Mouse (Mus musculus) T-helper 17 cell (primary cell): ENCODE data around the gene Myo1h.

Experiments used
- in situ Hi-C, 2 experiments: fragments of 300-600 bp; cut with MboI, MseI; formaldehyde crosslinking; loops; 1 replicate in 1 of 2; 2 replicates in 1 of 2; pipeline ENCODE4 v1.15.1; 2025; ENCODE audit warnings: high pct_unique_total_duplicates in 2 of 2

Myo1h gene

DNA sequence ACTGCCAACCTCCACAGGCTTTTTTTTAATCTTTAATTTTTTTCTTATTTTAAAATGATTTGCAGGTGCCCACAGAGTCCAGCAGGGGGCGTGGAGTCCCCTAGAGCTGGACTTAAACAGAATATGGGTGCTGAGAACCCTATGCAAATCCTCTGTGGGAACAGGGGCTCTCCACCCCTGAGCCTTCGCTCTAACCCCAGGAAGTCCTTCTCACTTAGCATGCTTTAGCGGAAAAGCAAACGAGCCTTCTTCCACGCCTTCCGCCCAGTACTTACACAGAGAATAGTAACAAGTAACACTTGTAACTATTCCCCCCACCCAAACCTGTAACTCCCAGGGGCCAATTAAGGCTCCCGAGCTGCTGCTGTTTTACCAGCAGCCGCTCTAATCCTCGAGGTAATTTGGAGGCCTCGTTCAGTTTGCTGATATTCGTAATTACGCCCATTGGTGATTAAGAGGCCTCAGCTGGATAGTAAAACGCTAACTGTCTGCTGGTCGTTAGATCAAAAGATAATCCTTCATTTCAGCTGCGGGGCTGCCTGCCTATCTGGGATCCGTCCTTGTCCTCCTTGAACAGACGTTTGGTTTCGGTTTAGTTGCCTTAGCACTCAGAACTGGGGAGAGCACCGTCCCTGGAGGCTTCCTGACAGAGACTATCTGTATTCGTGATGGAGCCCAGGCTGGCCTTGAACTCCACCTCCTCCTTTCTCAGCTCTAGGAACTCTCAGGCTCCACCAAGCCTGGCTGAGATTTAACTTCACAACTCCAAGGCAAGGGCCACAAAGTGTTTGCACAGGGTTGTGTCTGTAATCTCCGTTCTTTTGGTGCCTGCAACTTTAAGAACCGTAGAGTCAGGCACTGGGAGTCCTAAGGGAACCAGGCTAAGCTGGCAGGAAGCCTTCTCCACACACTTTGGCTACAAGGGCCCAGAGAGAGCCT, 8.0 kb downstream of the Myo1h start:
- in situ Hi-C loops, result no loop called here

DNA sequence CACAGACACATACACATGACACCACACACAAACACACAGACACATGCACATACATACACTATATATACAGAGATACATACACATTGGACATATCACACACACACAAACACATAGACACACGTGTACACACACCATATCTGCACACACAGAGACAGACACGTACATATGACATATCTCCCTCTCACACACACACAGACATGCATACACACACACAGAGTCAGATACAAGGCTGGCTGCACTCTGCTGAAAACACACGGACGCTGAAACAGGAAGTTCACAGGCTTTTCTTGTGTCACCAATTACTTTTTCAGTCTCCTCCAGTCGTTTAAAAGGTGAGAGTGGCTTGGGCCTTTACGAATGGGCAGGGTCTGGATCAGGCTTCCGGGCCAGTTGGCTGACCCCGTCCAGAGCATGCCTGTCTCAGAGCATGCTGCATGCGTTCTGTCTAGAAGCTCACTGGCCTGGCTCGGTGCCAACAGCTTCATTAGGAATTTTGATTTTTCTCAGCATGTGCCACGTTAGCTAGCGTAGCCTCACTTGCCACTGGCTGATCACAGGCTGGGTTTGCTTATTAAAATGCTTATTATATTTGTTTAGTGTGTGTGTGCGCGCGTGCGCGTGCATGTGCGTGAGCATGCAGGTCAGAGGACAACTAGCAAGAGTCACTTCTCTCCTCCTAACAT, 9.4 kb downstream of the Myo1h start:
- in situ Hi-C loops, result no loop called here

DNA sequence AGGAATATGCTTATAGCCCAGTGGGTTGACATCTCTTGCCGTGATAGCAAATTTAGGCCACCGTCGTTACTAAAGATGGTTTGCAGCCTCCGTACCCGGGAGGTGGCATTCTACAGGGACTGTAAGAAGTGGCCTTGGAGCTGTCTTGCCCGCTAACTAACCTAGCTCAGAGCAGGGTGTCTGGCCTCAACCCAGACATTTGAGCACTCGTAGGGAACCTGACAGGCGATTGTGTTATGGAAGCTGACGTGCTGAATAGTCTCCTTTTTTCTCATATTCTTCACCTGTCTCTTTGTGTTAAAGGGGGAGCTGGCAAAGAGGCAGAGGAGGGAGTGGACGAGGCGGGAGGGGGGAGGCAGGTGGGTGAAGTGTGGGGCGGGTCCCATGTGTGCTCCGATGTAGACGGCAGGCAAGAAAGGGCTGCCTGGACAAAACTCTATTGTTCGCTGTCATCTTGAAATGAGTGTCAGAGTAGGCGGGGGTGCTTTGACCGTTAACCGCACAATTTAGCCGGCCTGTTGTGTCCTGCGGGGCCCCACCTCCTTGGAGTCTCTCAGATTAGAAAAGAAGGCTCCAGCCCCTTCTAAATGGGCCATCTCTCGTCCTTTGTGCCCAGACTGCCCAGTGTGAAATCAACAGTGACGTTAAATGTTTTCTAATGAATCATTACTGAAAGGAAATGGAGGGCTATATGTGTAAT, 10.3 kb downstream of the Myo1h start:
- in situ Hi-C loops, result no loop called here

DNA sequence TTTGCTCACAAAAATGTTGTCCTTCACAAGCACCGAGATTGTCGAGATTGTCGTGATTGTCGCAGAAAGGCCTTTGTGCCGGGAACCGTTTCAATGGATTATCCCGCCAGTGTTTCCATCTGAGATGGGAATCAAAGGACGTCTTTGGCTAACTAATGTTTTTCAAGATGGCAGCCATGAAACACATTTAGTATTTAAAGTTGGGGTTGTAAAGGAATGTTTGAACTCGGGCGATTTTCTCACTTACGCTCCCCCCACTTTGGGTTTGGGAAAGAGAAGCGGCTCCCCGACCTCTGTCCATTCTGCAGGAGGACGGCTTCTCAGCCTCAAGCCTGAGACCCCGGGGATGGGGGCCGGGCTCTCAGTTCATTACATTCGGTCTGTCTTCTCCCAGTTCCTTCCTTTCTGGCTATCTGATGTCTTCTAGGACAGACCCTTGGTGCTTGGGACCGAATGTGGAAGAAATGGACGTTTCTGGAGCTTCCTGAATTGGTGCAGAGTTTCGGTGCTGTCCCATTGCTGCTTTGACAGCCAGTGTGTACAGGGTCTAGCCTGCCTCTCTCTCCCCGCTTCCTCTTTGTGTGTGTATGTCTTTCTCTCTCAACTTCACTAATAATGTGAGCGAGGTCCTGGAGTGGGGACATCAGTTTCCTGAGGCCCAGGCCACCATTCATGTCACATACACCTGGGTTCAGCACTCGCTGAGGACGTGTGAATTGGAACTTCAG, 11.1 kb downstream of the Myo1h start:
- in situ Hi-C loops, result no loop called here

DNA sequence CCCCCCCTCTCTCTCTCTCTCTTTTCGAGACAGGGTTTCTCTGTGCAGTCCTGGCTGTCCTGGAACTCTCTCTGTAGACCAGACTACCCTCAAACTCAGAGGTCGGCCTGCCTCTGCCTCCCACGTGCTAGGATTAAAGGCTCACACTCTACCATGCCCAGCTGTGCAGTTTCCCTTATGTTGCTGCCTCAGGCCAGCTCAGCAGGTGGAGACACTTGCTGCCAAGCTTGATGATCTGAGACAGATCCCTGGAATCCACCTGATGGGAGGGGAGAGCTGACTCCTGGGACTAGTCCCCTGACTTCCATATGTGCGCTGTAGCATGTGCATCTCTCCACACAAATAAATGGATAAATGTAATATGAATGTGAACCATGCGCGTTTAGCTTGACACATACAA, 14.2 kb downstream of the Myo1h start:
- in situ Hi-C loops, result no loop called here

DNA sequence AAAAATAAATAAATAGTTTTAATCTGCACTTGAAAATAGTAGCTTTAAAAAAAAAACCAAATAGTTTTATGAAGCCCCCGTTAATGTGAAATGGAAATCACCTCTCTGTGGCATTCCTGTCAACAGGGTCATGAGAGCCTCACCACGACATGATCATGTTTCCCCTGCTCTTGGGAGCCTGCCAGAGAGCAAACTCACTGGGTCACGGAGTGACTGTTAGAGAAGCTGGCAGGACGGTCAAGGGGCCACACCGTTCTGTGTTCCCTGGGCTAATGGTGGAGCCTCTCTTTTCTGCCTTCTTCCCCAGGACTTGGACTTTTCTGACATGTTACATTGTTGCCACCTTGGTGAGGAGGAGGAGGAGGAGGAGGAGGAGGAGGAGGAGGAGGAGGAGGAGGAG, 17.5 kb downstream of the Myo1h start:
- in situ Hi-C loops, result loop anchor here (5.0 kb wide), 1 partner anchor 59 kb away; no protein-coding TSS in a partner anchor

DNA sequence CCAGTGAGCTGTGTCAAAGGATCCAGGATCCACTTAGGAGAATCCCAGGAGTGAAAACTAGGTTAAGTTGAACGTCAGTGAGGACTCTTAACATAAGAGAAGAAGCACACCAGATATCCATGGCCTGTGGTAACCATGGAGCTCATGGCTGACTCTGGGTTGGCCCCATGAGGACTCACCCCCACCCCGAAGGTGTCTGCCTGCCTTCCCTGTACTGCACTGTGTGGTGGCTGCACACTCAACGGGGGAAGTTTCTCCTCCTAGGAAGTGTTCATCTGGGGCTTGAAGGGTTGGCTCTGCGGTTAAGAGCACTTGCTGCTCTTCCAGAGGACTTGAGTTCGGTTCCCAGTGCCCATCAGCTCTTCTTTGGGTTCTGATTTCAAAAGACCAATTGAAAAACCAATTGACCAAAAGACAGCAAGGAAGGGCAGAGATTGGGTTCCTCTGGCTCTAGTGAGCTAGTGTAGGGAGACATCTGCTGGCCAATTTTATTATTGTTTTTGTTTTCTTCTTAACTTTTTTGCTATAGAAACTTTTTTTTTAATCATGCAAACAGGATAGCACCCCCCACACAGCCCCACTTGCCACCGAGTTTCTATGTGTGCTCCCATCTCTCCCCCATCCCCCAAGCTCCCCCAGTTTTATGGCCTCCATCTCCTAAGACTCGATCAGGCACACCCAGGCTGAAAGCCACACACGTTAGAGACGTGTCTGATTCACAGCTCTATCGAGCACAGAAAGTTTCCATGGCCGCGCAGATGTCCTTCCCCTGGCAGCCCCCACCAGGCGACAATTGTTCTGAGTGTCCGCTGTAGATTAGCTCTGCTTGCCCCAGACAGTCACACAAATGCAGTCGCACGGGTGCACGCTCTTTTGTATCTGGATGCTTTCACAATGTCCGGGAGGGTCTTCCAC, 20.1 kb downstream of the Myo1h start:
- in situ Hi-C loops, result loop anchor here (5.0 kb wide), 1 partner anchor 62 kb away; no protein-coding TSS in a partner anchor

DNA sequence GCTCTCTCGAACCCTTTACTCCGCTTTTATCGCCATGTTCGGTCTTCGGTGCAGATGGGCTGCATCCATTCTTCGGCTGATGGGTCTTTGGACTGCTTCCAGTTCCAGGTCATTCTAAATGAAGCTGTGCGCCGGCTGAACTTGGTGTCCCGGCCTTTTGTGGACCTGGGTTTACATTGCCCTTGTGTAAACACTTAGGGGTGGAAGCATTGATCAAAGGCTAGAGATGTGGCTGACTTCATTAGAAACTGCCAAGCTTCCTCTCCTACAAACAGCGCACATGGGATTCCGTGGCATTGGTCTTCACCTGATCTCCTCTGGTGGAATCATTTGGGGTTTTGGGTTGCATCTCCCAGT, 20.7 kb downstream of the Myo1h start:
- in situ Hi-C loops, result loop anchor here (5.0 kb wide), 3 partner anchors 48 to 73 kb away; partner anchors contain the start of genes Kctd10 (in 2 of the 2) and Ube3b (in 2 of the 2)

DNA sequence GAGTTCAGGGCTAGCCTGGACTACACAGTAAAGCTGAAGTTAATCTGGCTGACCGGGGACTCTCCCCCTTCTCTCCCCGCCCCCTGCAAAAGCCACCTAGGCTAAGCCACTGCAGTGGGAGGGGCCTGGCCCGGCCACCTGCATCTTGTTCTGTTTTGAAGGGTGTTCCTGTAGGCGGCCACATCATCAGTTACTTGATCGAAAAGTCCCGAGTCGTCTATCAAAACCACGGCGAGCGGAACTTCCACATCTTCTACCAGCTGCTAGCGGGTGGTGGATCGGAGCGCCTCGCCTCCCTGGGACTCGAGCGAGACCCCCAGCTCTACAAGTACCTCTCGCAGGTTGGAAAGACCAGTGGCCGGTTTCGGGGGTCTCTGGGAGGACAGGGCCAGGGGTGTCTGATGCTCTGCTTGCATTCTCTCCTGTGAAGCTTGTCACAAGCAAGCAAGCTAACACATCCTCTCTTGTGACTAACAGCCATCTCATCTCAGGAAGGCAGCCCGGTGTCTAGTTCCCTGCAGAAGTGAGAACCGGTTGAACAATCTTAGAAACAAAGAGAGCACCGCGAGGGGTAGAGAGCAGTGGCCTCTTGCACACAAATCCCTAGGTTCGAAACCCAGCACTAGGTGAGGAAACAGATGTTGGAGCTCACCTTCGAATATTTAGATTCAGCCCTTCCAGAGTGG, 34.3 kb downstream of the Myo1h start:
- in situ Hi-C loops, result no loop called here

DNA sequence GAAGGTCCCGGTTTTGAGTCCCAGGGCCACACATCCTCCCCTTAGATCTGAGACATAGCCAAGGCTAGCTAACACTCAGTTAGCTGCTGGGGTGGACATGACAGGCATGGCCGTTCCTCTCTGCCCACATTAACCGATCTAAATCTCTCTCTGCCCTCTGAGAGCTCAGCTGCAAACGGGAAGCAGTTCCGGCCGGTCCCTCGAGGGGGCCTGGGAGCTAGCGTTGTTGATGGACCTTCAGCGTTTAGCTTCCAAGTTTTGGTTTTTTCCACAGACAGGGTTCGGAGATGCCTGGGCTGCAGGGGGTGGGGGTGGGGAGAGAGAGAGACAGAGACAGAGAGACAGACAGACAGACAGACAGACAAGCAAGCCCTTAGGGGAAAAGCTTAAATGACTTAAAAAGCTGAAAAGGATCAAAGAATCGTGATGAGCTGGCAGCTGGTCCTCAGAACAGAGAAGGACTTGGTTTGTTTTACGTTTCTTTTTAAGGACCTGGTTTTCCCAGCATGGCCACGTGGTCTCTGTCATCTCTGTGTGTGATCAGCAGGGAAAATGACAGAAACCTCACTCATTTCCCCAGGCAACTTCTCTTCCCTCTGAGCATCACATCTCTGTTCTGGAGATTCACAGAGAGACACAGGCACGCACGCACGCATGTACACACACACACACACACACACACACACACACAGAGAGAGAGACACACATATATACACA, 35.0 kb downstream of the Myo1h start:
- in situ Hi-C loops, result no loop called here

DNA sequence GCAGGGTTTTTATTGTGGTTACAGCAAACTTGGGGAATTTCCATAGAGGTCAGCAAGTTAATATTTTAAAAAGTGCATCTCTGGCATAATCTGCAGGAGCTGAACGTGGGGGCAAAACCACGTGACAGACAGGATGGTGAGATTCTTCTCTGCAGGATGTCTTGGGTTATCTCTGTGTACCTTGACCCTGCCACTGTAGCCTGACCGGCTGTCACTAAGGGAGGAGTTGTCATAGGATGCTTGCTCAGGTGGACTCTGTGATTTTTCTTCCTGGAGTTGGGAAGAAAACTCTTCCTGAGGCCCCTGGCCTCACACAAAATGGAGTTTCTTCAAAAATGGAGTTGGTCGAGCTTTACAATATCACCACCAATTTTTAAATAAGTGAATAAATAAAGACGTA, 54.0 kb downstream of the Myo1h start:
- in situ Hi-C loops, result no loop called here

DNA sequence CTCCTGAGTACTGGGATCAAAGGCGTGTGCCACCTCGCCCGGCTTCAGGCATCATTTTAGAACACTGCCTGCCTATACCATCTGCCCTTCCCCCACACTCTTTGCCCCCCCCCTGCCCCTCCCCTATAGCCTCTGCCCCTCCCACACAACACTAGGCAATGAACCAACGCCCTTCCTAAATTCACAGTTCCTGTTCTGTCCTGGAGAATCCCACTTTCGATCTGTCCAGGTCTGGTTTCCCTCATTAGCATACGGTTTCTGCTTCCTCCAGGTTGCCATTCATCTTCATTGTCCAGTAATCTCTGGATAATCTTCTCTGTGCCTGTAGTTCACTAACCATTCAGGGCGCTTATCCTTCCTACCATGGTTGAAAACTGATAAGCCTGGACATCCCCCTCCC, 54.6 kb downstream of the Myo1h start:
- in situ Hi-C loops, result no loop called here

DNA sequence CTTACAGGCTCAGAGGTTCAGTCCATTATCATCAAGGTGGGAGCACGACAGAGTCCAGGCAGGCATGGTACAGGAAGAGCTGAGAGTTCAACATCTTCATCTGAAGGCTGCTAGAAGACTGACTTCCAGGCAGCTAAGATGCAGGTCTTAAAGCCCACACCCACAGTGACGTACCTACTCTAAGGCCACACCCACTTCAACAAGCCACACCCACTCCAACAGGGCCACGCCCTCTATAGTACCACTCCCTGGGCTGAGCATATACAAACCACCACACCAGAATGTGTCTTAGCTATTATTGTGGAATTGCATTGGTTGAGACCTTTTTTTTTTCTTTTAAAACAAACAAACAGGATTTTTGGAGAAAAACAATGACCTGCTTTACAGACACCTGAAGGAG, 56.6 kb downstream of the Myo1h start:
- in situ Hi-C loops, result no loop called here

DNA sequence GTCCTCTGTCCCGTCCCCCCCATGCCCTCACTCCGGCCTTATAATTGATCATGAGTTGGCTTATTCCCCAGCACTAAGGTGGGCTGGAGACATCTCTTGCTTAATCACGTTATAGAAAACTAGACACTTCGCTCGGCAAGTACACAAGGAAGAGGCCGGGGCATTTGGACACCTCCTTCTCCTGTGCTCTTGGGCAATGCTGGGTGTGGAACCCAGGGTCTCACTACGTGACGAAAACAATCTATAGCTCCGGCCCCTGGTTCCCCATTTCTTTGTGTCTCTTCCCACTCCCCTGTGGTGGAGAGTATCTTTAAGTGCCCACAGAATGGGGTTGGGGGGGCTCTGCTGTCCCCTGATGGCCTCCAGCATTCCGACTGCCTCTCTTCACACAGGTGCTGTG, 58.0 kb downstream of the Myo1h start:
- in situ Hi-C loops, result no loop called here

DNA sequence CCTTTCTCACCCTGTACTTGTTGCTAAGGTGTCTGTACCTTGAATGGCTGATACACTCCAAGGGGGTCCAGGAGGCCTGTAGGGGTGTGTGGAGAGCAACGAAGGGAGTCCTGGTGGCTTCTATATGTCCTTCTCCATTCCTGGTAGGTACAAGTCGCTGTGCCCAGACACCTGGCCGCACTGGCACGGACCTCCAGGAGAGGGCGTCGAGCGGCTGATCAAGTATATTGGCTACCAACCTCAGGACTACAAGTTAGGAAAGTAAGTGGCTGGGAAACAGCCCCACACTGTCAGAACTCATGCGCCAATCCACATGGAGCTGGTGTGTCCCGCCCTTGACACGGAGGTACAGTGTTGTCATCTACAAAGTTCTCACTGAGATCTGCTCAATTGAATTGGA, 62.5 kb downstream of the Myo1h start:
- in situ Hi-C loops, result no loop called here

DNA sequence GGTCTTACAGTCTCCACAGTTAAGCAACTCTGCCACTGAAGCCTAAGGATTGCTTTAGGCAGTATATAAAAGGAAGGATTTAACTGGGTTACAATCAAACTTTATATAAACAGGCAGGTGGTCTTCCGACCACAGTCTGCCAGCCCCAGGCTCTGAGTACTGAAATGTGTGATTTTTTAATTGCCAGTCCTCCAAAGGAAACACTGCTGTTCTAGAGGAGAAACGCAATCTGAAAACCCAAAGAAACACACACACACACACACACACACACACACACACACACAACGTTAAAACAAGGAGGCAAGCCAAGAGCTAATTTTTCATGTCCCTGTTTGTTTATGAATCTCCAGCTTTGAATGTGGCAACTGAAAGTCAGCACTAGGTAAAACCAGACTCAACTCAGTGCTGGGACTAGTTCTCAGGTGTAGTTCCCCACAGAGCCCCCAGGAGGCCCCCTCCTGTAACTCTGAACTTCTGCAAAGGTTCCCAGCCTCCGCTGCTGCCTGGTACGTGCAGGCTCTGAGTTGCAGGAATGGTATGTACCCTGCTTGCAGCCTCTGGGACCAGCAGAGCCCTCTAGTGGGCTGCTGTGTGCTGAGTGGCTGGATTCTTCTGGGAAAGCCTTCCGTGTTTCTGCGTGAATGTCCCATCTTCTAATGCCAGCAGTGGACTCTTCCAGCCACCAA, 67.4 kb downstream of the Myo1h start:
- in situ Hi-C loops, result loop anchor here in 1 of 2 experiments (5.0 kb wide), 2 partner anchors 44 to 104 kb away; no protein-coding TSS in a partner anchor

DNA sequence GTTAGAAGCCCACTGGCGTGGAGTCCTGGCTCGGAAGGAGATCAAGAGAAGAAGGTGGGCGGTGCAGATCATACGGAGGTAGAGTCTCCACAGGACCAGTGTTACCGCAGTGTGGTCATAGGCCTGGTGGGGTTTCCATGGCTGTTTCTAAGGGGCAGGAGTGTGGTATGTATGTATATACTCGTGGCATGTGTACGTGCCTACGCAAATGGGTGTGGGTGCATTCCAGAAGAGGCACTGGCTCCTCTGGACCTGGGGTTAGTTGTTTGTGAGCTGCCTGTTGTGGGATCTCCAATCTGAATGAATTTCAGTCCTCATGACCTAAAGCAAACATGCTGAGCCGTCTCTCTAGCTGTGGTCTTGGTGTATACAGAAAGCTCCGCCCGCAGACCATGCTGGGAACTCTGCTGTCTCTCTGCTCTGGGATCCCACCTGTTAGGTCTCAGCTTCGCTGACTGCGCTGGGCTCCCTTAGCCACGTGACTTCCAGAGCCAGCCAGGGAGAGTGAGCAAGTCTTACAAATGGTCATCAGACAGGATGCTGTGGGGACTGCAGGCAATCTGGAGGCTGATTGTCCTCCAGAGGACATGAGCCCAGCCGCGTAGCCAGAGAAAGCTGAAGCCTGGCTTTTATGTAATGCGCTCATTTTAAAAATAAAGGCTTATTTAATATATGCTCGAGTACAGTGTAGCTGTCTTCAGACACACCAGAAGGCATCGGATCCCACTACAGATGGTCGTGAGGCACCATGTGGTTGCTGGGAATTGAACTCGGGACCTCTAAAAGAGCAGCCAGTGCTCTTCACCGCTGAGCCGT, 68.2 kb downstream of the Myo1h start:
- in situ Hi-C loops, result loop anchor here in 1 of 2 experiments (5.0 kb wide), 2 partner anchors 45 to 105 kb away; no protein-coding TSS in a partner anchor
